Mouse (Mus musculus) small intestine, adult 10 weeks (tissue): ENCODE results near the gene Gpank1. TPM values are rescaled to one million over a fixed set of nuclear protein-coding genes. Genes with fewer than 3 reads are reported as not detected.

Source experiments
- polyA plus RNA-seq: library from polyadenylated mRNA; stranded (reverse); fragments of 350-450 nt; fragmentation: Illumina TruSeq; extraction: RNeasy Lipid Tissue Mini Kit (QIAGEN cat#74804); gene quantifications from one replicate; pipeline ENCODE4 v1.2.3, GENCODE M21; 2014; ENCODE audit warnings: low replicate concordance

Gene Gpank1
- polyA plus RNA-seq, result 2.3 TPM

DNA sequence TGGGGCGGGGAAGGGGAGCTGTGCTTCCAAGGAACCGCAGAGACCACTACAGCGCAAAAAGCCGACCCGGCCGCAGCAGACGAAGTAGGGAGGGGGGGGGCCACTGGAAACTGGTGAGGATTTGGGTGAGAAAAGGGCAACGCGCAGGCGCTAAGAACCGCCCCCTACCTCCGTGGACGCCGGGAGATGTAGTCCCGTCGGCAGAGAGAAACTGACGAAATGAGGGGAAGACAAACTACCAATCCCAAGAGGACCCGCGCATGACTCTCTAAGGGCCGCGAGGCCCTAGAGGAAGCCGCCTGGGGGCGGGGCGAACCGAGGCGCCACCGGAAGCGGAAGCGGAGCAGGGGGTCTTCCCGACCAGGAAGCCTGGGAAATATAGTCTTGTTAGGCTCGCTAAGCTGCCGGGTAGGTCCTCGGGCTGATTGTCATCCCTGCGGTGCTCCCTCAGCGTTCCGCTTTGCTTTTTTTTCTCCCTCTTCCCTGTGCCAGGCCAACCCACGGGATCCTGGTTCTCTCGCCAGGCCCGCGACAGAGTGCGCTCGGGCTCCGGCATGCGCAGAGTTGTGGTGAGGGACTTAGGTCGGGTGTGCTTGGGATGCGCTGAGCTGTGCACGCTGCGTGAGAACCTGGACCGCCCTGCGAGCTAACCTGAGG, at the start of gene Gpank1:
Gene Gpank1 (plus strand): TSS at position 313 of the 657 bp plus-strand sequence.

DNA sequence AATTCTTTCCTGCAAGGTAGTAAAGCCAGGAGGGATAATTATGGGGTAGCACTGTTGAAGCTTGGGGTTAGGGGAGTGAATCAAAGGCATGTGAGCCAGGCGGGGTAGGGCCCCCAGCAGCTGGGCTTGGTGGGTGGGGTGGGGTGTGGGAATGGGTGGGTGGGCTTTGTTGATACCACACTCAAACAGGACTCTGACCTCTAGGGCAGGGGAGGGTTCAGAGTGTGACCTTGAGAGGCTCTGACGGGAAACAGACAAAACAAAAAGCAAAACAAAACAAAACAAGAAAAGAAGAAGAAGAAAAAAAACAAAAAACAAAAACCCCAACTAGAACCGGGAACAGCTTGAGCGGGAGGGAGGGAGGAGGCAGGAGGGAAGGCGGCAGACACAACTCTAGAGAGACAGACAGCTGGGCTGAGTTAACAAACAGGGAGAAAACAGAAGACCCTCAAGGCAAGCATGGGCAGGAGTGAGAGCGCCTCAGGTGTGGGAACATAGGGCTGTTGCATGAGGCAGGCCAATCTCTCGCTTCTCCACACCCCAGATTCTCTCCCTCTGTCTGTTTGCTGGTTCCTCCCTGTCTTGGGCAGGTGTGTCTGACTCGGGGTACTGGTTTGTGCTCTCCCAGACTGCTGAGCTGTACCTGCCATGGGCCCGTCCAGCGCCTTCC, 44.6 kb upstream of the Gpank1 start, which contains the start of gene Ly6g6e:
Gene Ly6g6e (plus strand): TSS at position 396 of the 670 bp plus-strand sequence.

GRCm38 (mm10) chr17:35077786-35078233, 43.4 kb upstream of the Gpank1 start, which contains the start of gene Ly6g6d:
Ly6g6d (minus strand) TSS chr17:35078065.

GRCm38 (mm10) chr17:35085208-35085865, 35.9 kb upstream of the Gpank1 start, which contains the start of gene Ly6g6f:
Ly6g6f (minus strand) TSS chr17:35085610.

GRCm38 (mm10) chr17:35088825-35089644, 32.2 kb upstream of the Gpank1 start, which contains the start of gene Abhd16a:
Abhd16a (plus strand) TSS chr17:35089263.

GRCm38 (mm10) chr17:35108097-35108496, 13.2 kb upstream of the Gpank1 start, which contains the start of gene Ly6g5c:
Ly6g5c (plus strand) TSS chr17:35108279.

GRCm38 (mm10) chr17:35115046-35116019, 5.9 kb upstream of the Gpank1 start, which contains the start of gene Ly6g5b:
Ly6g5b (minus strand) TSS chr17:35115428.

GRCm38 (mm10) chr17:35121871-35122303, 632 bp downstream of the Gpank1 start, which contains the start of gene Csnk2b:
Csnk2b (minus strand) TSS chr17:35122053.

GRCm38 (mm10) chr17:35126206-35126611, 5.0 kb downstream of the Gpank1 start, which contains the start of gene D17H6S53E:
D17H6S53E (plus strand) TSS chr17:35126373.

GRCm38 (mm10) chr17:35131500-35132173, 10.4 kb downstream of the Gpank1 start, which contains the start of gene Apom:
Apom (minus strand) TSS chr17:35132050.

DNA sequence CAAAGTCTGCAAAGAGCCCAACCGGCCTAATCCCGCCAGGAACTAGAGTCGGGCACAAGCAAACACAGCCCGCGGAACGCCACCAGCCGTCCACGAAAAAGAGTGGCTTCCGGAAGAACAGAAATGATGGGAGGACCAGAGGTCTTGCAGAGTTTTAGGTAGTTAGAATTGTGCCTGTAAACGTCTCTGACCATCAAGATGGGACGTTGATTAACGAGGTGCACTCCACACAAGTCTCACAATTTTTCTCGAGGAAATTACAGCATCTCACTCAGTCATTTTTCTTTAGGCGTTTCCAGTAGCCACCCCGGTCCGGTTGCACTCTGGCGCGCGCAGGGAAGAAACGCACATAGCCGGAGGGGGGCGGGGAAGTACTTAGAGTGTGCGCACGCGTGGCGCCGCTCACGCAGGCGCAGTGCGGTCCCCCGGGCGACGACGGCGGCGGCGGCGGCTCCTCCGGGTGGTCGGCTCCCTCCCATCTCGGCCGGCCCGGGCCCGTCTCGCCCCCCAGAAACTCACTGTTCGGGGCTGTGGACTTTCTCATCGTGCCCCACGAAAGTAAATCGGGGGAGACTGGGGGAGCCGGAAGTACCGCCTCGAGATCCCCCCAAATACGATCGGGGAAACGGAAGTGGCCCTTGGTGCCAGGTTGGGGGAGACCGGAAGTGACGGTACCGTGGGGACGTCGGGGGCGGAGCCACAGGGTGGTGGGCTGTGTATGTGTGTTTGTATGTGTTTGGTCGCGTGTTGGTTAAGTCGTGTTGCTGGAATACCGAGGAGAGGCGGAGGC, 13.7 kb downstream of the Gpank1 start, which contains the start of gene Bag6:
Gene Bag6 (plus strand): TSS at position 378 of the 790 bp plus-strand sequence.

DNA sequence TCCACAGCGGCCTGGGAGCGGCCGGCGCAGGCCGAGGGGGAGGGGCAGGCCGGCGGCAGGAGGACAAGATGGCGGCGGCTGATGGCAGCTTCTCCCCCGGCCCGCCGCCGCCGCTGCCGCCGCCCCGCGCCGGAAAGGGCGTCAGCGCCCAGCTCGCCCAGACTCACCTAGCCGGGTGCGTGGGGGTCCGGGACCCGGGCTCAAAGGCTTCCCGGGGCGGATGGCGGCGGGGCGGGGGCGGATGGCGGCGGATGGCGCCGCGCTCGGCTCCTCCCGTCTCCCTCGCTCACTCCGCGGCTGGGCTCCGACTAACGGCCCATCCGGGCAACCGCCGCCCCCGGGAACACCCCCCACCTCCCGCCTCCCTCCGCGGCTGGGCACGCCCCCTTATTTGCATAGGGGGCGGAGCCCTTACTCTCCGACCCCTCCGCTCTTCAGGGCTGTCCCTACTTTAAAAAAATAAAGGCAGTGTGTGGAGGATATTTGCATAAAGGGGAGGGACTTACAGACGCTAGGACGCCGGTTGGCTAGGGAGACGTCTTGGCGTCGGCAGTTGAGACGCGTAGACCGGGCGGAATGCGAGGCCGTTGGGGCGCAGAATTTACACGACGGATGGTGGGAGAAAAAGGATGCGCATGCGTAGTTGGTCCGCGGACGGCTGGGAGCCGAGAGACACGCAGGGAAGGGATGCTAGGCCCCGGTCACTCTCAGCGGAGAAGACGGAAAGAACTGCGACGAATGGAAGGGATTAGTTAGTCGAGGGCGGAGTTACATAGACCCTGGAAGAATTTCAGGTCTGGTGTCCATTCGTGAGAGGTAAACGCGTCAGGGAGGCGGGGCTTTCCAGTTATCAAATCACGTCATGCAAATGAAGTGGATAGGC, 43.6 kb downstream of the Gpank1 start, which contains the start of gene Prrc2a:
Gene Prrc2a (minus strand): TSS at position 330 of the 883 bp plus-strand sequence.

Other genes starting within 250 kb of the Gpank1 start
- 1.3 TPM for gene Zbtb12, start 242.0 kb upstream of the Gpank1 start, polyA plus RNA-seq
- 2.4 TPM for gene Gm20547, start 239.4 kb upstream of the Gpank1 start, polyA plus RNA-seq
- not detected for gene C2, start 223.2 kb upstream of the Gpank1 start, polyA plus RNA-seq
- gene Ehmt2, start 223.0 kb upstream of the Gpank1 start, polyA plus RNA-seq, result 5.3 TPM
- gene Slc44a4, start 207.0 kb upstream of the Gpank1 start, polyA plus RNA-seq, result 2.7 TPM
- 3.6 TPM for gene Neu1, start 190.2 kb upstream of the Gpank1 start, polyA plus RNA-seq
- 1.3 TPM for gene Hspa1b, start 162.2 kb upstream of the Gpank1 start, polyA plus RNA-seq
- gene Gm20481, start 151.5 kb upstream of the Gpank1 start, polyA plus RNA-seq, result not detected
- gene Hspa1a, start 149.3 kb upstream of the Gpank1 start, polyA plus RNA-seq, result 0.52 TPM
- gene Hspa1l, start 148.8 kb upstream of the Gpank1 start, polyA plus RNA-seq, result not detected
- 12.4 TPM for gene Lsm2, start 139.6 kb upstream of the Gpank1 start, polyA plus RNA-seq
- 0.37 TPM for gene Vars, start 120.5 kb upstream of the Gpank1 start, polyA plus RNA-seq
- 0.11 TPM for gene Vwa7, start 104.9 kb upstream of the Gpank1 start, polyA plus RNA-seq
- gene Sapcd1, start 93.4 kb upstream of the Gpank1 start, polyA plus RNA-seq, result not detected
- gene Msh5, start 74.7 kb upstream of the Gpank1 start, polyA plus RNA-seq, result 0.93 TPM
- 31.3 TPM for gene Clic1, start 71.5 kb upstream of the Gpank1 start, polyA plus RNA-seq
- not detected for gene Ddah2, start 62.4 kb upstream of the Gpank1 start, polyA plus RNA-seq
- gene Ly6g6c, start 56.1 kb upstream of the Gpank1 start, polyA plus RNA-seq, result not detected
- 0.59 TPM for gene Mpig6b, start 55.3 kb upstream of the Gpank1 start, polyA plus RNA-seq
- gene Ly6g6e, start 44.6 kb upstream of the Gpank1 start, polyA plus RNA-seq, result not detected
- not detected for gene Ly6g6d, start 43.4 kb upstream of the Gpank1 start, polyA plus RNA-seq
- not detected for gene Ly6g6f, start 35.8 kb upstream of the Gpank1 start, polyA plus RNA-seq
- 3.7 TPM for gene Abhd16a, start 32.2 kb upstream of the Gpank1 start, polyA plus RNA-seq
- gene Ly6g5c, start 13.2 kb upstream of the Gpank1 start, polyA plus RNA-seq, result not detected
- not detected for gene Ly6g5b, start 6.0 kb upstream of the Gpank1 start, polyA plus RNA-seq
- 112 TPM for gene Csnk2b, start 598 bp downstream of the Gpank1 start, polyA plus RNA-seq
- gene D17H6S53E, start 4.9 kb downstream of the Gpank1 start, polyA plus RNA-seq, result 1.7 TPM
- gene Apom, start 10.6 kb downstream of the Gpank1 start, polyA plus RNA-seq, result not detected
- 9.2 TPM for gene Bag6, start 13.7 kb downstream of the Gpank1 start, polyA plus RNA-seq
- gene Prrc2a, start 43.4 kb downstream of the Gpank1 start, polyA plus RNA-seq, result 7.5 TPM
- gene Aif1, start 54.6 kb downstream of the Gpank1 start, polyA plus RNA-seq, result 8.4 TPM
- not detected for gene Lst1, start 67.0 kb downstream of the Gpank1 start, polyA plus RNA-seq
- gene Ltb, start 73.0 kb downstream of the Gpank1 start, polyA plus RNA-seq, result not detected
- gene Tnf, start 80.6 kb downstream of the Gpank1 start, polyA plus RNA-seq, result not detected
- gene Lta, start 83.9 kb downstream of the Gpank1 start, polyA plus RNA-seq, result not detected
- gene Gm16181, start 99.4 kb downstream of the Gpank1 start, polyA plus RNA-seq, result not detected
- gene Atp6v1g2, start 112.2 kb downstream of the Gpank1 start, polyA plus RNA-seq, result 1.9 TPM
- not detected for gene Nfkbil1, start 114.3 kb downstream of the Gpank1 start, polyA plus RNA-seq
- 4.0 TPM for gene Ddx39b, start 120.3 kb downstream of the Gpank1 start, polyA plus RNA-seq
- gene H2-D1, start 141.3 kb downstream of the Gpank1 start, polyA plus RNA-seq, result 51.6 TPM
- 506 TPM for gene H2-Q1, start 198.9 kb downstream of the Gpank1 start, polyA plus RNA-seq
- gene H2-Q2, start 220.8 kb downstream of the Gpank1 start, polyA plus RNA-seq, result 3,607 TPM